Mouse (Mus musculus) gastrocnemius, postnatal 4 days (tissue): ENCODE data around the gene Gm13694. TPM values are rescaled to one million over a fixed set of nuclear protein-coding genes. Genes with fewer than 3 reads are reported as not detected.
"Not testable (repeated sequence)": the region's sequence is repeated elsewhere in the genome, so short reads cannot be mapped to it uniquely, and the experiment has no call there.

Experiments used
- DNase-seq, 2 experiments: peaks; one replicate each; pipeline ENCODE4 v3.0.0; 2021 to 2022; ENCODE audit warnings: low spot score in 2 of 2, mixed read lengths in 2 of 2
- long read RNA-seq, 2 experiments: library from polyadenylated mRNA; stranded (forward); transcript quantifications; one replicate each; pipeline ENCODE4 v2.0.0; 2021
- total RNA-seq, 2 experiments: library from RNA; stranded (reverse); gene quantifications; 2 replicates each; pipeline ENCODE4 v1.2.3; 2021

Gm13694 gene
- 1 to 10 TPM; 1.2 to 1.5 TPM for total RNA-seq
- long read RNA-seq, experiment 1, partial matches to known transcripts = 0 of 1 reads
- long read RNA-seq, experiment 1, other reads (novel, unspliced or antisense) = 0 of 1 reads
- long read RNA-seq, experiment 2 = 0 reads

- DNase-seq = not testable (repeated sequence)
Measured at GRCm38 (mm10) chr2:83978633-83979032, at the start of gene Gm13694. TSS of gene Gm13694 (plus strand) at chr2:83978933.

GRCm38 (mm10) chr2:83929478-83930088 lies 49.1 kb upstream of the Gm13694 start:
- DNase-seq = no peak

- DNase-seq = peak in 1 of 2 experiments; percentile 36
Measured at GRCm38 (mm10) chr2:83940931-83941361, 37.8 kb upstream of the Gm13694 start, which contains the start of gene Zswim2. TSS of gene Zswim2 (minus strand) at chr2:83941228.

GRCm38 (mm10) chr2:83941378-83941777 lies 37.4 kb upstream of the Gm13694 start:
- DNase-seq = no peak

- DNase-seq = no peak
Measured at GRCm38 (mm10) chr2:83941792-83942191, 36.9 kb upstream of the Gm13694 start.

- DNase-seq = not testable (repeated sequence)
Measured at GRCm38 (mm10) chr2:83955393-83955792, 23.3 kb upstream of the Gm13694 start, which contains the start of gene Gm13698. TSS of gene Gm13698 (plus strand) at chr2:83955693.

- DNase-seq = not testable (repeated sequence)
Measured at GRCm38 (mm10) chr2:83961203-83961602, 17.5 kb upstream of the Gm13694 start, which contains the start of gene Gm13693. TSS of gene Gm13693 (plus strand) at chr2:83961503.

- not testable (repeated sequence) for DNase-seq
Measured at GRCm38 (mm10) chr2:83967013-83967412, 11.7 kb upstream of the Gm13694 start, which contains the start of gene Gm13695. TSS of gene Gm13695 (plus strand) at chr2:83967313.

GRCm38 (mm10) chr2:83972823-83973222 lies 5.9 kb upstream of the Gm13694 start, which contains the start of gene Gm13696:
TSS of gene Gm13696 (plus strand) at chr2:83973123.
- not testable (repeated sequence) for DNase-seq

GRCm38 (mm10) chr2:83984443-83984842 lies 5.7 kb downstream of the Gm13694 start, which contains the start of gene Gm13697:
TSS of gene Gm13697 (plus strand) at chr2:83984743.
- DNase-seq = not testable (repeated sequence)

- not testable (repeated sequence) for DNase-seq
Measured at GRCm38 (mm10) chr2:83990253-83990652, 11.5 kb downstream of the Gm13694 start, which contains the start of gene Gm13691. TSS of gene Gm13691 (plus strand) at chr2:83990553.

- not testable (repeated sequence) for DNase-seq
Measured at GRCm38 (mm10) chr2:83993639-83994255, 15.0 kb downstream of the Gm13694 start.

- DNase-seq = not testable (repeated sequence)
Measured at GRCm38 (mm10) chr2:83994526-83994925, 15.8 kb downstream of the Gm13694 start.

- no peak for DNase-seq
Measured at GRCm38 (mm10) chr2:84008913-84009312, 30.2 kb downstream of the Gm13694 start.

- DNase-seq = no peak
Measured at GRCm38 (mm10) chr2:84009818-84010217, 31.1 kb downstream of the Gm13694 start.

GRCm38 (mm10) chr2:84014572-84014971 lies 35.8 kb downstream of the Gm13694 start:
- no peak for DNase-seq

GRCm38 (mm10) chr2:84016291-84016690 lies 37.6 kb downstream of the Gm13694 start:
- not testable (repeated sequence) for DNase-seq

- DNase-seq = no peak
Measured at GRCm38 (mm10) chr2:84018330-84018729, 39.6 kb downstream of the Gm13694 start.

- DNase-seq = no peak
Measured at GRCm38 (mm10) chr2:84019519-84020305, 41.0 kb downstream of the Gm13694 start.

GRCm38 (mm10) chr2:84021930-84022329 lies 43.2 kb downstream of the Gm13694 start:
- no peak for DNase-seq

GRCm38 (mm10) chr2:84022905-84023304 lies 44.2 kb downstream of the Gm13694 start:
- peak in 1 of 2 experiments; percentile 22 for DNase-seq
